Mouse (Mus musculus): ENCODE measurements at regions not wholly inside any gene's neighbourhood (a gene's known extent, or its start where the extent isn't known, plus 50 kb on each side); places are given as distances from the start of the nearest gene placed in this dataset.

- no peak overlapping the region for H3K4me3 ChIP-seq (ENCODE audit: low read depth, low read length)
- H3K36me3 ChIP-seq (ENCODE audit: insufficient read depth, low read length): no peaks in the 10 kb centered on the region
- H3K4me1 ChIP-seq (ENCODE audit: insufficient read depth, low read length): no peaks in the 10 kb centered on the region
- 89% methylated on average over 4 of the region's 4 CpGs for WGBS
- no peak overlapping the region for H3K4me2 ChIP-seq (ENCODE audit: low read depth, low read length, poor library complexity, severe bottlenecking)
- H3K27ac ChIP-seq (ENCODE audit: low read depth, low read length): no peak overlapping the region
- H3K9me3 ChIP-seq (ENCODE audit: low read length): no peaks in the 10 kb centered on the region
- ATAC-seq (ENCODE audit: low FRiP score): no peak
- H3K9ac ChIP-seq (replicated peaks; ENCODE audit: low read length, poor library complexity, severe bottlenecking): no peak overlapping the region
- DNase-seq (ENCODE audit: low spot score): no peak
- H3K27me3 ChIP-seq (ENCODE audit: insufficient read depth, low read length): no peaks in the 10 kb centered on the region
- no peak for TF ChIP-seq CTCF (IDR thresholded peaks at IDR 0.05)
Observed at GRCm38 (mm10) chr7:77338630-77339029, 1108.9 kb downstream of the Agbl1 start.

All from midbrain, postnatal 0 days (tissue).